Mouse (Mus musculus) liver, embryonic 11.5 days (tissue): ENCODE measurements around the gene Atp6v0a1. TPM values are rescaled to one million over a fixed set of nuclear protein-coding genes. Genes with fewer than 3 reads are reported as not detected.

ENCODE experiments used
- ATAC-seq: fragments of 200-750 bp; cut with Nextera tagmentation; replicated peaks from 2 replicates; pipeline ENCODE4 v1.8.0; 2017; ENCODE audit warnings: moderate number of reproducible peaks, mild to moderate bottlenecking, moderate TSS enrichment, moderate library complexity; ENCODE audit not compliant: low FRiP score
- DNase-seq: peaks from one replicate; pipeline ENCODE4 v3.0.0-alpha.2; 2017; ENCODE audit warnings: low spot score
- H3K27ac ChIP-seq: fragments of 300-500 bp; sonication (generic); 2 replicates; pipeline ENCODE4 v1.5.1; 2014; ENCODE audit warnings: mild to moderate bottlenecking, low read depth, low read length, control low read depth
- H3K27me3 ChIP-seq: fragments of 300-500 bp; sonication (generic); replicated peaks from 2 replicates; pipeline ENCODE4 v1.6.1; 2014; ENCODE audit warnings: low read length, mixed read lengths; ENCODE audit not compliant: control insufficient read depth, insufficient read depth
- H3K36me3 ChIP-seq: fragments of 300-500 bp; sonication (generic); 2 replicates; pipeline ENCODE4 v1.6.1; 2014; ENCODE audit warnings: mild to moderate bottlenecking, low read length, moderate library complexity, mixed read lengths; ENCODE audit not compliant: control insufficient read depth, insufficient read depth
- H3K4me1 ChIP-seq: fragments of 300-500 bp; sonication (generic); replicated peaks from 2 replicates; pipeline ENCODE4 v1.6.1; 2014; ENCODE audit warnings: low read length, mixed read lengths; ENCODE audit not compliant: control insufficient read depth, insufficient read depth
- H3K4me2 ChIP-seq: fragments of 300-500 bp; sonication (generic); 2 replicates; pipeline ENCODE4 v1.6.1; 2014; ENCODE audit warnings: mild to moderate bottlenecking, control low read depth, moderate library complexity
- H3K4me3 ChIP-seq: fragments of 300-500 bp; sonication (generic); 2 replicates; pipeline ENCODE4 v1.5.1; 2014; ENCODE audit warnings: low read depth, low read length, control low read depth
- H3K9ac ChIP-seq: fragments of 300-500 bp; sonication (generic); 2 replicates; pipeline ENCODE4 v1.6.1; 2014; ENCODE audit warnings: low read depth, low read length, control low read depth
- H3K9me3 ChIP-seq: fragments of 300-500 bp; sonication (generic); 2 replicates; pipeline ENCODE4 v1.6.1; 2016; ENCODE audit warnings: low read length, inconsistent platforms, mixed read lengths; ENCODE audit not compliant: control insufficient read depth
- WGBS: fragments of 180-500 bp; shearing (Covaris S2); extraction: QIAGEN DNeasy Blood & Tissue Kit; methylation state at CpG from one replicate; pipeline ENCODE4 v1.1.7; 2014; 5-methylcytosine and 5-hydroxymethylcytosine counted together
- polyA plus RNA-seq: library from polyadenylated mRNA; unstranded; fragments of >200 nt; fragmentation: Nextera tagmentation; extraction: Ambion mirVana; gene quantifications from 2 replicates; pipeline ENCODE4 v1.2.1, GENCODE M21; 2014

Atp6v0a1 gene
- polyA plus RNA-seq, 1 experiment from 2014 or later = 60.0 TPM

DNA sequence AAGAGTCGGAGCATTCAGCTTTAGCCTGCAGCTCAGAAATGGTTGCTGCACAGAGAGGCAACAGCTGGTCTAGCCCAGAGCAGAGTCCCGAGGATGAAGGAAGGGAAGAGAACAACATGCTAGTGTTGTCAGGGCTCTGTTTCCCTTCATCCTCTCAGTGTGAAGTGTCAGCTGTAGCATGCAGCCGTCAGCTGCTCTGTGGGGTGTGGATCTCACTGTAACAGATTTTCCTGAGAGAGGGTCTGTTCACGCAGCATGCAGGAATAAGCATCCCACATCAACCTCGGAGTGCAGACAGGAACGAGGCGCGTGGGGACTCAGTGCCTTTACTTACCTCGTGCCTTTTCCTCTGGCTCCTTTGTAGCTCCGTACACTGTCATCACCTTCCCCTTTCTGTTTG, 28.5 kb downstream of the Atp6v0a1 start:
- Histone ChIP-seq H3K27me3 (no peaks in the 10 kb centered on the region), H3K9me3 (no peaks in the 10 kb centered on the region), H3K4me3 (no peak overlapping the region), H3K4me2 (no peak overlapping the region), H3K9ac (no peak overlapping the region), H3K36me3 (peaks cover 53% of the 10 kb centered on the region), H3K27ac (no peak overlapping the region), H3K4me1 (no peaks in the 10 kb centered on the region)
- ATAC-seq = no peak
- DNase-seq = no peak
- WGBS = 91% methylated on average over 10 of the region's 10 CpGs

GRCm38 (mm10) chr11:101045826-101046225, 36.6 kb downstream of the Atp6v0a1 start:
- H3K4me1 ChIP-seq = peaks cover 5% of the 10 kb centered on the region; the same call in 1 of the 2 replicates
- H3K9me3 ChIP-seq = no peaks in the 10 kb centered on the region
- no peak for ATAC-seq
- no peaks in the 10 kb centered on the region for H3K27me3 ChIP-seq
- no peak overlapping the region for H3K9ac ChIP-seq
- peaks cover 47% of the 10 kb centered on the region for H3K36me3 ChIP-seq
- no peak for DNase-seq
- no peak overlapping the region for H3K27ac ChIP-seq
- H3K4me2 ChIP-seq = no peak overlapping the region
- H3K4me3 ChIP-seq = no peak overlapping the region
- 94% methylated on average over 4 of the region's 4 CpGs for whole genome bisulfite sequencing

- peaks cover 50% of the 10 kb centered on the region for H3K36me3 ChIP-seq
Measured at GRCm38 (mm10) chr11:101046440-101046839, 37.2 kb downstream of the Atp6v0a1 start.

GRCm38 (mm10) chr11:101047502-101047901, 38.2 kb downstream of the Atp6v0a1 start:
- ATAC-seq (no peak), DNase-seq (no peak)
- 63% methylated on average over 3 of the region's 3 CpGs for WGBS
- Histone ChIP-seq H3K4me3 (no peak overlapping the region), H3K4me2 (no peak overlapping the region), H3K36me3 (peaks cover 44% of the 10 kb centered on the region), H3K27ac (no peak overlapping the region), H3K9ac (no peak overlapping the region), H3K27me3 (no peaks in the 10 kb centered on the region), H3K4me1 (peaks cover 5% of the 10 kb centered on the region; the same call in 1 of the 2 replicates), H3K9me3 (no peaks in the 10 kb centered on the region)

More at GRCm38 (mm10) chr11:101046440-101046839, 37.2 kb downstream of the Atp6v0a1 start:
- WGBS = 44% methylated on average over 9 of the region's 9 CpGs
- ATAC-seq (no peak), DNase-seq (no peak)
- Histone ChIP-seq H3K27ac (no peak overlapping the region; the same call in 1 of the 2 replicates), H3K27me3 (no peaks in the 10 kb centered on the region), H3K9me3 (no peaks in the 10 kb centered on the region), H3K4me2 (no peak overlapping the region), H3K4me3 (no peak overlapping the region), H3K9ac (no peak overlapping the region), H3K4me1 (peaks cover 5% of the 10 kb centered on the region; the same call in 1 of the 2 replicates)

DNA sequence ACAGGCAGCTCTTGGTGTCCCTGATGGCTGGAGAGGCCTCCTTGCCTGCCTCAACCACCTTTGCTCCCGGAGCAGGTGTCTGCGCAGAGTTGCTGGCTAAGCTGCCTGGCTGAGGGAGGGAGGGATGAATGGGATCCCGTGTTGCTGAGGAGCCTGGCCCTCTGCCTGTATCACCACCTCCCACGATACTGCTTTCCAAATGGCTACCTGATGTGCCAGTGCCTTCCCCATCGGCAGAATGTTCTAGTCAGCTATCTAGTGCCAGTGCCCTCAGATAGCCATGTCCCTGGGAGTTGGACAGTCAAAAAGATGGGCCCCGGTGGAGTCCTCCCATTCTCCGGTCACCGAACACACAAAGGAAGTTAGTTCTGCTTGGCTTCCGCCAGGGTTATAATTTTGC, 41.1 kb downstream of the Atp6v0a1 start:
- 92% methylated on average over 9 of the region's 9 CpGs for WGBS
- DNase-seq (no peak), ATAC-seq (no peak)
- Histone ChIP-seq H3K9ac (no peak overlapping the region), H3K27ac (no peak overlapping the region), H3K4me3 (no peak overlapping the region), H3K4me2 (no peak overlapping the region), H3K36me3 (peaks cover 35% of the 10 kb centered on the region), H3K9me3 (no peaks in the 10 kb centered on the region), H3K4me1 (peaks cover 5% of the 10 kb centered on the region), H3K27me3 (no peaks in the 10 kb centered on the region)

GRCm38 (mm10) chr11:101051051-101051493, 41.8 kb downstream of the Atp6v0a1 start:
- Histone ChIP-seq H3K9ac (no peak overlapping the region), H3K27me3 (no peaks in the 10 kb centered on the region), H3K9me3 (no peaks in the 10 kb centered on the region), H3K27ac (no peak overlapping the region), H3K4me2 (no peak overlapping the region), H3K36me3 (peaks cover 34% of the 10 kb centered on the region), H3K4me3 (no peak overlapping the region), H3K4me1 (peaks cover 8% of the 10 kb centered on the region)
- ATAC-seq (no peak), DNase-seq (no peak)
- WGBS = 84% methylated on average over 6 of the region's 6 CpGs

DNA sequence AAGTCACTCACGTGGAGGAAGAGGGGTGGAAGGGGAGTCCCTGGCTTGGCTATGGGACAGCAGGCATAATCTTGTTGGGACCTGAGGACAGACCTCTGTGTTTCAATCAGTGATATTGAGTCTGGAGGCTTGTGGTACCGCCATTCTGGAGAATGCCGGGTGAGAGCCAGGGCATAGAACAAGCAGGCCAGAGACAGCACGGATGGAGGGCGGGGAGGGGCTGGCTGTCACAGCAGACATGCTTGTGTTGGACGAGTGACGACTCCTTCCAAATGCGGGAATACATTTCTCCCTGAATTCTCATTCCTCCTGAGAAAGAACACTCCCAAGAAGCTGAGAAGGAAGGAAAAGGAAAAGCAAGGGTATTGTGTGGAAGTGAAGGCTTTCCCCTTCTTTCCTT, 42.4 kb downstream of the Atp6v0a1 start:
- Histone ChIP-seq H3K27ac (no peak overlapping the region), H3K9me3 (no peaks in the 10 kb centered on the region), H3K27me3 (no peaks in the 10 kb centered on the region), H3K4me1 (peaks cover 7% of the 10 kb centered on the region), H3K9ac (no peak overlapping the region), H3K36me3 (peaks cover 33% of the 10 kb centered on the region), H3K4me2 (no peak overlapping the region), H3K4me3 (no peak overlapping the region)
- no peak for ATAC-seq
- DNase-seq = no peak
- WGBS = 90% methylated on average over 8 of the region's 8 CpGs

DNA sequence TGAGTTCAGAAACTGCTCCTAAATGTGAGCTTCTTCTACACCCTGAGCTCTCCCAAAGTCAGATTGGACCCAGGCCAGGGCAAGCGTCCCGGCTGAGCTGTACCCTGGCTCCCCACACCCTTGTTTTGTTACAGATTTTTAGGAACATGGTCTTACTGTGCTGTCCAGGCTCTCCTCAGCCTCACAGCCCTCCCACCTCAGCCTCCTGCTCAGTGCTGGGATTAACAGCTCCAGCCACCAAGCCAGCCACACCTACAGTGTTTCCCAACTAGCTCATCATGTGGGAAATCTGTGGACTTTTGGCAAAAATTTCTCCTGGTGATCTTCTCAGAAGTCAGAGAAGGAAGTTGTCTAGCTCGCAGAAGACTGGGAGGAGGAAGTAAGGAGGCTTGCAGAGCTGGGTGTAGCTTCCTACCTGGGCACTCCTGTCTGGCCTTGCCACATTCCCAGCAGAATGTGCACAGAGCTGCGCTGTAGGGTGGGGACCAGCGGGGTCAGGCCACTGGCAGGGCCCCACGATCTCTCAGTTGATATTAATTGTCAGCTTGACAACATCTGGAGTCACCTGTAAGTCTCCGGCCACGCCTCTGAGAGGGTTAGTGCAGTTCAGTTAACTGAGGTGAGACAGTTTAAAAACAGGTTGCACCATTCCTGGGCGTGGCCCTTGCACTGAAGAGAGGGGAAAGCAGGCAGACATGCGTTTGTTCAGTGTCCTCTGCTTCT, 43.7 kb downstream of the Atp6v0a1 start:
- Histone ChIP-seq H3K4me2 (no peak overlapping the region), H3K27ac (no peak overlapping the region), H3K4me3 (no peak overlapping the region), H3K9ac (no peak overlapping the region), H3K36me3 (peaks cover 37% of the 10 kb centered on the region), H3K27me3 (no peaks in the 10 kb centered on the region), H3K9me3 (no peaks in the 10 kb centered on the region), H3K4me1 (peaks cover 14% of the 10 kb centered on the region)
- 88% methylated on average over 10 of the region's 10 CpGs for WGBS
- ATAC-seq = no peak
- DNase-seq = no peak

GRCm38 (mm10) chr11:101053974-101054373, 44.7 kb downstream of the Atp6v0a1 start:
- WGBS = 97% methylated on average over 1 of the region's 1 CpGs
- H3K36me3 ChIP-seq = peaks cover 33% of the 10 kb centered on the region
- no peak for DNase-seq

More at GRCm38 (mm10) chr11:101053974-101054373, 44.7 kb downstream of the Atp6v0a1 start:
- H3K4me3 ChIP-seq = no peak overlapping the region
- H3K9me3 ChIP-seq = no peaks in the 10 kb centered on the region
- ATAC-seq = no peak
- H3K27me3 ChIP-seq = no peaks in the 10 kb centered on the region
- H3K27ac ChIP-seq = no peak overlapping the region
- no peak overlapping the region for H3K9ac ChIP-seq
- H3K4me2 ChIP-seq = no peak overlapping the region
- H3K4me1 ChIP-seq = peaks cover 22% of the 10 kb centered on the region
